Mouse (Mus musculus) liver, embryonic 14.5 days (tissue): ENCODE measurements around the gene Mrpl3.

ENCODE experiments used
- CTCF ChIP-seq: IDR thresholded peaks from 2 replicates; pipeline ENCODE4 v1.5.1; 2016; ENCODE audit warnings: antibody characterized with exemption, low read depth, control low read depth
- EP300 ChIP-seq: IDR thresholded peaks from 2 replicates; pipeline ENCODE4 v1.6.1; 2016; ENCODE audit warnings: antibody characterized with exemption, low read depth

DNA sequence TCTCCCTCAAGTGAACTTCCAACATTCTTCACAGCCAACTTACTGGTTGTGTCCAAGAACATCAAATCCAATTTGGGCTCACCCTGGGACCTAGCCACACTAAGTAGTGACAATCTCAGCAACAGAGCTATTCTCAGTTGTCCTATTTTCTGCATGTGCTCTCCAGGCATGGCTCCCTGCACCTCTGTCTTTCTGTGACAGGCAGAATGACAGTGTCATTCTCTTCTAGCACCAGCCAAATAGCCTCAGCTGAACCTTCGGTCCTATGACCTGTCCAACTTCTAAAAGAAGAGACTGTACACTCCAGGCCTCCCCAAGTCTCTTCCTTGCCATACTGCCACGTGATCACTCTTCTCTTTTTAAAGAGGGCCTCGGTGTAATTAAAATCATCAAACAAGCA, 24.7 kb upstream of the Mrpl3 start:
- TF ChIP-seq EP300 (no peak), CTCF (no peak)
